Mouse (Mus musculus) liver, embryonic 18 days (tissue): Measurements from ENCODE around the gene Sval3. TPM values are rescaled to one million over a fixed set of nuclear protein-coding genes. Genes with fewer than 3 reads are reported as not detected.

Experiments used
- polyA plus RNA-seq: library from polyadenylated mRNA; depleted of rRNA; stranded (reverse); fragments of >200 nt; gene quantifications from 2 replicates; pipeline ENCODE4 v1.2.3, GENCODE M21; 2012; rRNA removed

The Sval3 gene
- polyA plus RNA-seq: not detected in 2 replicates

GRCm38 (mm10) chr6:41967840-41968239 is at the start of gene Sval3:
TSS of gene Sval3 (plus strand) at chr6:41968140.

GRCm38 (mm10) chr6:41951330-41951729 is 16.6 kb upstream of the Sval3 start, which contains the start of gene Sval1:
TSS of gene Sval1 (plus strand) at chr6:41951630.

Other genes with a start within 250 kb of the Sval3 start
- not detected in 2 replicates for gene Olfr459, start 193.0 kb upstream of the Sval3 start, polyA plus RNA-seq
- not detected in 2 replicates for gene Pip, start 120.6 kb upstream of the Sval3 start, polyA plus RNA-seq
- gene Sval2, start 115.2 kb upstream of the Sval3 start, polyA plus RNA-seq: not detected in 2 replicates
- gene Sval1, start 16.5 kb upstream of the Sval3 start, polyA plus RNA-seq: not detected in 2 replicates
- not detected in 2 replicates for gene Sva, start 70.3 kb downstream of the Sval3 start, polyA plus RNA-seq
- gene Tas2r139, start 172.8 kb downstream of the Sval3 start, polyA plus RNA-seq: not detected in 2 replicates
- gene Tas2r144, start 247.2 kb downstream of the Sval3 start, polyA plus RNA-seq: not detected in 2 replicates